Mouse (Mus musculus) liver, embryonic 16.5 days (tissue): Measurements from ENCODE around the gene B4galt2. TPM values are rescaled to one million over a fixed set of nuclear protein-coding genes. Genes with fewer than 3 reads are reported as not detected.

ENCODE experiments used
- ATAC-seq: fragments of 200-750 bp; cut with Nextera tagmentation; 2 replicates; pipeline ENCODE4 v1.8.0; 2017; ENCODE audit warnings: low read depth, mild to moderate bottlenecking, moderate number of reproducible peaks, moderate library complexity
- H3K27ac ChIP-seq: fragments of 300-500 bp; sonication (generic); 2 replicates; pipeline ENCODE4 v1.5.1; 2014; ENCODE audit warnings: mild to moderate bottlenecking, low read length
- H3K27me3 ChIP-seq: fragments of 300-500 bp; sonication (generic); 2 replicates; pipeline ENCODE4 v1.6.1; 2014; ENCODE audit warnings: low read depth, low read length, mixed read lengths; ENCODE audit not compliant: control insufficient read depth, insufficient read depth
- H3K36me3 ChIP-seq: fragments of 300-500 bp; sonication (generic); 2 replicates; pipeline ENCODE4 v1.6.1; 2014; ENCODE audit warnings: mild to moderate bottlenecking; ENCODE audit not compliant: control insufficient read depth, insufficient read depth
- H3K4me1 ChIP-seq: fragments of 300-500 bp; sonication (generic); 2 replicates; pipeline ENCODE4 v1.6.1; 2014; ENCODE audit warnings: low read depth, low read length, mixed read lengths; ENCODE audit not compliant: control insufficient read depth
- H3K4me2 ChIP-seq: fragments of 300-500 bp; sonication (generic); 2 replicates; pipeline ENCODE4 v1.6.1; 2014; ENCODE audit warnings: low read depth, low read length, mixed read lengths
- H3K4me3 ChIP-seq: fragments of 300-500 bp; sonication (generic); 2 replicates; pipeline ENCODE4 v1.5.1; 2014; ENCODE audit warnings: low read depth, mild to moderate bottlenecking, low read length
- H3K9ac ChIP-seq: fragments of 300-500 bp; sonication (generic); 2 replicates; pipeline ENCODE4 v1.6.1; 2014; ENCODE audit warnings: low read depth, low read length
- H3K9me3 ChIP-seq: fragments of 300-500 bp; sonication (generic); replicated peaks from 2 replicates; pipeline ENCODE4 v1.6.1; 2016; ENCODE audit warnings: low read length; ENCODE audit not compliant: control insufficient read depth
- WGBS: fragments of 180-500 bp; shearing (Covaris S2); extraction: QIAGEN DNeasy Blood & Tissue Kit; methylation state at CpG from one replicate; pipeline ENCODE4 v1.1.7; 2014; ENCODE audit not compliant: insufficient replicate concordance; 5-methylcytosine and 5-hydroxymethylcytosine counted together
- polyA plus RNA-seq: library from polyadenylated mRNA; unstranded; fragments of >200 nt; fragmentation: Nextera tagmentation; extraction: Ambion mirVana; gene quantifications from 2 replicates; pipeline ENCODE4 v1.2.1, GENCODE M21; 2015

Gene B4galt2
- polyA plus RNA-seq, 1 experiment from 2014 or later, result 1.3 TPM

DNA sequence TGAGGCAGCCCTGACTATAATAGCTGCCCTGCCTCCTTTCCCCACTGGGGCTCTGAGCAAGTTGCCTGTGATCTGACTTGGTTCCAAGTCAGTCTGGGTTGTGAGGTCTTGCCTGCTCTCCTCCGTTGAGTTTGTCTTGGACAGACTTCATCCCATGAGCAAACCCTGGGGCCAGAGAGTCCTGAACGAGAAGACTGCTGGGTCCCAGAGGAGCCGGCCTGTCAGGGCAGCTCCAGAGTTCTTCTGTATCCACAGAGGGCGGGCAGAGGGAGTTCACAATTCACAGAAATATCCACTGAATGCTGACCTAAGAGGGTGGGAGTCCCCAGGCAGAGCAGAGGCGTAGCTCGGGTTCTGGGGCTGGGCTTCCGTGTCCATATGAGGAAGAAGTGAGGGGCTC is 32.4 kb downstream of the B4galt2 start:
- Histone ChIP-seq H3K27me3 (no peaks in the 10 kb centered on the region), H3K9me3 (no peaks in the 10 kb centered on the region), H3K9ac (no peak overlapping the region), H3K4me3 (no peak overlapping the region), H3K27ac (no peak overlapping the region), H3K4me2 (no peak overlapping the region), H3K4me1 (no peaks in the 10 kb centered on the region; the same call in 1 of the 2 replicates), H3K36me3 (peaks cover 68% of the 10 kb centered on the region)
- no peak for ATAC-seq
- WGBS, result 82% methylated on average over 7 of the region's 7 CpGs

DNA sequence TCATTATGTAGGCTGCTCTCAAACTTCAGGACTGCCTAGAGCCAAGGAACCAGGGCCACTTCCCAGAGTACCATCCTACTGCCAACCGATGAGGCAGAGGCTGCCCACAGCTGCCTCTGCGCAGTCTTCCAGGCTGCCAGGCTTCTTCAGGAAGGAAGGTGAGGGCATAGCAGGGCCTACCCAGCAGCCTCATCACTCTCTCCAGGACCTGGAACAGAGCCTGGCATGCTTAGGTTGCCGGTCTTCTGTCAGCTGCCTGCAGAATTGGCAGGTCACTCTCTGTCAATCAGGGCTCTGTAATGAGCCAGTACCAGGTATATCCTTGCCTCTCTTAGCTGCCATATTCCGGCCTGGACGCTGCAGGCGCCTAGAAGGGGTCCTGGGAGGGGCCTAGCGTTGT is 33.1 kb downstream of the B4galt2 start:
- no peak overlapping the region for H3K9ac ChIP-seq
- H3K9me3 ChIP-seq, result no peaks in the 10 kb centered on the region
- no peak overlapping the region for H3K4me2 ChIP-seq
- ATAC-seq, result no peak
- WGBS, result 90% methylated on average over 7 of the region's 7 CpGs
- no peaks in the 10 kb centered on the region for H3K27me3 ChIP-seq
- no peak overlapping the region for H3K4me3 ChIP-seq
- H3K27ac ChIP-seq, result no peak overlapping the region
- peaks cover 70% of the 10 kb centered on the region for H3K36me3 ChIP-seq
- no peaks in the 10 kb centered on the region; the same call in 1 of the 2 replicates for H3K4me1 ChIP-seq

DNA sequence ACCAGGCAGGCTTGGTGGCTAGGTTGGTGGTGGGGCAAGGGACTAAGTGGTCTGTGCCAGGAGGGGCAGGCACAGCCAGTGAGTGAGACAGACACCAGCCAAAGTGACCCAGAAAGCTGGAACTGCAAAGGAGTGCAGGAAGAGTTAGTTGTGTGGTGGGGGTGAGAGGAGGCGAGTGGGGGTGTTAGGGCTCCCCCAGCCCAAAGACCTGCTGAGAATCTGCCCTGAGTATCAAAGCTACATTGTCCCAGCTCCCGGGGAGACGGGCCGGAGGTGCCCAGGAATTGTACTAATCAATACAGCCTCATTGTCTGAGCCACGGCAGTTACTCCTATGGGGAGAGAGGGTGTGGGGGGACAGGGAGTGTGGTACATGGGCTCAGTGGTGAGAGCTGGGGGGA is 33.8 kb downstream of the B4galt2 start:
- no peaks in the 10 kb centered on the region for H3K27me3 ChIP-seq
- H3K36me3 ChIP-seq, result peaks cover 76% of the 10 kb centered on the region
- no peak overlapping the region for H3K27ac ChIP-seq
- no peaks in the 10 kb centered on the region; the same call in 1 of the 2 replicates for H3K4me1 ChIP-seq
- H3K9me3 ChIP-seq, result no peaks in the 10 kb centered on the region
- no peak overlapping the region for H3K4me3 ChIP-seq
- 82% methylated on average over 5 of the region's 5 CpGs for WGBS
- no peak overlapping the region for H3K9ac ChIP-seq
- no peak overlapping the region for H3K4me2 ChIP-seq
- ATAC-seq, result no peak

DNA sequence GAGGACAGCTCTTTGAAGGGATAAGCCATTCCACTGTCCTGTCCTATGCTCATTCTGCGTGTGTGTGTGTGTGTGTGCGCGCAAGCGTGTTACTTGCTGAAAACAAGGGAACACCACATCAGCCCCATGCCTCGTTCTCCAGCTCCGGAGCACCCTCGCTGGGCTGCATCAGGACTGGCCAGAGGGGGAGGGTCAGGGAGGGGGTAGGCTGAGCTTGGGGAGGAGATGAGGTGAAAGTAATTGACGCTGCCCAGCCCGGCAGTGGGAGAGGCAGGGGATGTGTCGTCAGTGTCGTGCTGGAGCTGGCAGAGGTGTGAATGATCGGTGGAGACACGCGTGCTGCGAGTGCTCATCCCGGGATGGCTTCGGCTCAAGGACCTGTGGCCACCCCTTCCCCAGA is 34.2 kb downstream of the B4galt2 start:
- no peak overlapping the region for H3K27ac ChIP-seq
- H3K27me3 ChIP-seq, result no peaks in the 10 kb centered on the region
- H3K4me1 ChIP-seq, result no peaks in the 10 kb centered on the region; the same call in 1 of the 2 replicates
- no peak for ATAC-seq
- H3K4me2 ChIP-seq, result no peak overlapping the region
- WGBS, result 67% methylated on average over 17 of the region's 17 CpGs
- H3K36me3 ChIP-seq, result peaks cover 79% of the 10 kb centered on the region
- H3K4me3 ChIP-seq, result no peak overlapping the region
- no peak overlapping the region for H3K9ac ChIP-seq
- no peaks in the 10 kb centered on the region for H3K9me3 ChIP-seq

DNA sequence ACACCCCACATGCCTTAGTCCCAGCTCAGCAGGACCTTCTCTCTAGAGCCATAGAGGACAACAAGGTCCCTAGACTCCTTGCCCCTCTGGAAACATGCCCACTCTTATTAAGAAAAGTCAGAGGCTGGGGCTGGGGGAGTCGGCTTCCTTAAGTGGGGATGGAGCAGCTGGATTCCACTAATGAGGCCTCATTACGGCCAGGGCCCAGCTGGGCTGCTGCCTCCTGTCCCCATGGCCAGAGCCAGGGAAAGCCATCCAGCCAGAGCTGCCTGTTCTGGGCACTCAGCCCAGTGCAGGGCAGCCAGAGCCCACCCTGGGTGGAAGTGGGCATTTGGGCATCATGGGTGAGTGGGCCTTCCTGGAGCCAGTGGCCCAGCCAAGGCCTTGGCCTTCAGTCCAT is 36.3 kb downstream of the B4galt2 start:
- ATAC-seq, result no peak
- H3K4me3 ChIP-seq, result no peak overlapping the region
- no peaks in the 10 kb centered on the region for H3K9me3 ChIP-seq
- H3K36me3 ChIP-seq, result peaks cover 87% of the 10 kb centered on the region
- H3K4me1 ChIP-seq, result no peaks in the 10 kb centered on the region; the same call in 1 of the 2 replicates
- WGBS, result 82% methylated on average over 2 of the region's 2 CpGs
- no peak overlapping the region for H3K9ac ChIP-seq
- H3K4me2 ChIP-seq, result no peak overlapping the region
- H3K27me3 ChIP-seq, result no peaks in the 10 kb centered on the region
- H3K27ac ChIP-seq, result no peak overlapping the region

DNA sequence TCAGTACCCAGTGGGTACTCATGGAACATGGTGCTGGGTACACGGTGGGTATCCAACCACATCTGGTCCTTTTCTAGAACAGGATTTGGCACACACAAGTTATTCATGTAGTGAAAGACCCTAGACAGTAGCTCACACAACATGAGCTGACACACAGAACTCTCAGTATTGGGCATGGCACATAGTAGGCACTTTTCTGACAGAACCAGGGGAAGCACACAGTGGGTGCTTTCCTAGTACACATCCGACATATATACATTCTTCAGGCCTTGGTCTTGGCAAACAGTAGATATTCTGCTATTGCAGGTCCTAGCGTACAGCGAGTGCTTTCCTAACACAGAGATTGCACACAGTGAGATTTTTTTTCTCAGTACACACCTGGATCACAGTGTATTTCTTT is 37.0 kb downstream of the B4galt2 start:
- Histone ChIP-seq H3K4me2 (no peak overlapping the region), H3K27ac (no peak overlapping the region), H3K9ac (no peak overlapping the region), H3K9me3 (no peaks in the 10 kb centered on the region), H3K4me1 (no peaks in the 10 kb centered on the region; the same call in 1 of the 2 replicates), H3K27me3 (no peaks in the 10 kb centered on the region), H3K36me3 (peaks cover 83% of the 10 kb centered on the region), H3K4me3 (no peak overlapping the region)
- no peak for ATAC-seq
- 95% methylated on average over 4 of the region's 4 CpGs for WGBS

DNA sequence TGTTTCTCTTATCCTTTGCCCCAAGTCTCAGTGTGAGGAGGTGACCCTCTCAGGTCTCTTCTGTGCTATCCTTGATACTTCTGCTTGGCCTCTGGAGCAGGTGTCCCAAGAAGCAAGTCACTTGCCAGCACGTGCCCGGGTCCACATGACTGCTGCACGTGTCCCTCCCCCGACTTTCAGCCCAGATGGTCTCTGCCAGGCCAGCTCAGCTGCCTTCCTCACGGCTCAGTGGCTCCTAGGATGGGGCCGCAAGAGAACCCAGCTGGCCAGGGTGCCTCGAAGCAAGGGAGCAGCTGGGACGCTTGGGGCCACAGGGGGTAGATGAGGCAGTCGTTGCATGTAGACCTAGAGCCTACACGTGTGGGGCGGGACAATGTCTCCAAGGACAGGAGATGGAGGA is 38.0 kb downstream of the B4galt2 start:
- no peak overlapping the region for H3K4me2 ChIP-seq
- peaks cover 83% of the 10 kb centered on the region for H3K36me3 ChIP-seq
- 84% methylated on average over 11 of the region's 11 CpGs for WGBS
- ATAC-seq, result no peak
- no peak overlapping the region for H3K27ac ChIP-seq
- H3K4me3 ChIP-seq, result no peak overlapping the region
- no peak overlapping the region for H3K9ac ChIP-seq
- H3K4me1 ChIP-seq, result peaks cover 1% of the 10 kb centered on the region; the same call in 1 of the 2 replicates
- H3K9me3 ChIP-seq, result no peaks in the 10 kb centered on the region
- no peaks in the 10 kb centered on the region for H3K27me3 ChIP-seq

DNA sequence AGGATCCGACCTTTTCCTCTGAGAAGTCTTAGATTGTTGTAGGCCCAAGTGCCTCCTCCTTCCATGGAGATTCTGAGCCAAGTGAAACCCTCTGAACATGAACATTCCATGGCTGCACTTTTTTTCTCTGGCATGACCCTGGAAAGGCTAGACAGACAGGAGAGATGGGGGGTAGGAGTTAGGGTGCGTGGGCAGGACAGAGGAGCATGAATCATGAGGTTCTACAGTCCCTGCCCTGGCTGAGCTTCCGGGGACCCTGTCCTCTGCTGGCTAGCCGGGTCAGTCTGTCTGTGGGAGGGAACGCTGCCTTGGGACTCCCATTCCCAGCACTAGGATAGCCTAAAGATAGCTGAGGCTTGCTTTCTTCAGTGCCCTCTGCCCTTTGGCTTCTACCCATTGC is 38.8 kb downstream of the B4galt2 start:
- Histone ChIP-seq H3K4me1 (peaks cover 9% of the 10 kb centered on the region), H3K27me3 (no peaks in the 10 kb centered on the region), H3K4me3 (no peak overlapping the region), H3K36me3 (peaks cover 83% of the 10 kb centered on the region), H3K4me2 (no peak overlapping the region), H3K9me3 (no peaks in the 10 kb centered on the region), H3K9ac (no peak overlapping the region), H3K27ac (no peak overlapping the region)
- WGBS, result 83% methylated on average over 5 of the region's 5 CpGs
- ATAC-seq, result no peak

DNA sequence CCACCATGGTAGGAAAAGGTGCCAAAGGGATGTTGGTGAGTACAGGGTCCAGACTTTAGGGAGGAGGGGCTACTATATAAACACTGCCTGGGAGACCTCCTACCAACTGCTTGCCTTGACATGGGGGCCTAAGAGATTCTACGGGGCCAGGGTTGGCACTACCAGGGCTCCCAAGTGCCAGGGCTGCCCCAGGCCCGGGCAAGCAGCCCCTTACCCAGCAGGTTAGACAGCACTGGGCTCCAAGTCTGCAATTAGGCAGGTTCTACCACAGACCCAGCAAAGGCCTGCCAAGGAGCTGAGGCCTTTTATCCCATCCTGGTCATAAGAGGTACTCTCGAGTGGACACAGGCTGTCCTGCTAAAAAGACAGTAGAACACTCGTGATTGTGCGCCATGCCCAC is 40.2 kb downstream of the B4galt2 start:
- Histone ChIP-seq H3K36me3 (peaks cover 77% of the 10 kb centered on the region), H3K9ac (no peak overlapping the region), H3K4me2 (no peak overlapping the region), H3K27me3 (no peaks in the 10 kb centered on the region), H3K4me1 (peaks cover 17% of the 10 kb centered on the region), H3K27ac (no peak overlapping the region), H3K9me3 (no peaks in the 10 kb centered on the region), H3K4me3 (no peak overlapping the region)
- no peak for ATAC-seq
- WGBS, result 88% methylated on average over 5 of the region's 5 CpGs
